Mouse (Mus musculus): ENCODE data around the gene Irak1. TPM values are rescaled to one million over a fixed set of nuclear protein-coding genes. Genes with fewer than 3 reads are reported as not detected.

Irak1 gene
- polyA plus RNA-seq, 1 experiment from 2014 or later: 21.6 TPM

DNA sequence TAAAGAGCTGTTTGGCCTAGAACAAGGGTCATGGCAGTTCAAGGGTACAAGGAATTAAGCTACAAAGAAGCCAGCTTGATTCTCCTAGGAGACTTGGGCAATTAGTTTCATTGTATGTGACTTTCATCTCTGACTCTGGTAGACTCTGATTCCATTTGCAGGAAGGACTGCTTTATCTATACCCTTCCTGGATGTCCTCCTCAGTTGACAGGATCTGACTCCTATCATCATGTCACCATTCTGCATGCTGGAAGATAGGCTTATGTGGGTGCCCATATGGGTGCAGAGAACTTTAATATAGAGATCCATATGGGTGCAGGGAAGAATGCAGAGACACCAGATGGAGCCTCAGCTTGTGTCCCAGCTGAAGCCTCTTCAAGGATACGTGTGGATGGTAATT is 54.6 kb downstream of the Irak1 start:
- 84% methylated on average over 1 of the region's 1 CpGs for WGBS

DNA sequence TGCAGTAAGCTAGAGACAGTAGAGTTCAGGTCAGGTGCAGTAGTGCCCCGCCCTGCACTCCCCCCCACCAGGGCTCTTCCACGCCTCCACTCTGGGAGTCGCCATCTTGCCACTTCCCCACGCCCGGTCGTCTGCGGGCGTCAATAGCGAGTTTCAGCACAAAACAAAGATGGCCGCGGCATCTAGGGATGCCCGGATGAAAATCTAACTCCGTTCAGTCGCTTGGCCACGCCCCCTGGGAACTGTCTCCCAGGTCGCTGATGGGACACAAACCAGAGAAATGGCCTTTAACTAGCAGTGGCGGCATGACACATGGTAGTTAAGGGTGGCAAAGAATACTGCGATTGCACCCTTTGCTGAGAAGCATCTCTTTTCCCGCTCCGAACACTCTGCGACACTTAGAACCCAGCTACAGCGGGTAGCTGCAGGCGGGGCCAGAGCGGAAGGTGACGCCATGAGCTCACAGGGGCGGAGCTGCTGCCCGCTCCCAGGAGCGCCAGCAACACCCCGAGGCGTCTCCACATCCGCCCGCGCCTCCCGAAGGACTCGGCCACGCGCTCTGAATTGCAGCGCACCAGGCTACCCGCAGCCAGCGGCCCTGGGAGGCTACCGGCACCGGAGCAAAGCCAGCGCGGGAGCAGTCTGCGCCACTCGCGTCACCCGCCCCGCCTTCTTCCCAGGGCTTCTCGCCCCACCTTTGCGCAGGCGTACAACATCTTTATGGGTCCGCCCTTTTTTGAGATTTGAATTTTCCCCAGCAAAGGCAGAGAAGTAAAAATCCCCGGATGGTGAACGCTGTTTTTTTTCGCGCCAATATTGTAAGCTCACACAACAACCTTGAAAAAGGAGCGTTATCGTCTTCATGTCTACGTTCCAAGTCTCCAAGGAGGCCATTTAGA is 56.3 kb downstream of the Irak1 start:
- no peak for TF ChIP-seq CTCF (IDR thresholded peaks at IDR 0.05; ENCODE audit: low read depth)
- peak; percentile 86 for ATAC-seq
- Histone ChIP-seq H3K4me2 (replicated peaks; ENCODE audit: low read depth) (peak overlapping the region; percentile 54), H3K4me1 (replicated peaks; ENCODE audit: control insufficient read depth, insufficient read depth, low read length) (no peaks in the 10 kb centered on the region), H3K9ac (ENCODE audit: low read depth, low read length) (peak overlapping the region; percentile 71), H3K4me3 (ENCODE audit: low read depth, low read length) (peak overlapping the region; percentile 70), H3K27me3 (replicated peaks; ENCODE audit: control insufficient read depth, insufficient read depth, low read length) (no peaks in the 10 kb centered on the region), H3K9me3 (ENCODE audit: control insufficient read depth) (no peaks in the 10 kb centered on the region), H3K27ac (ENCODE audit: low read depth, low read length) (peak overlapping the region; percentile 98), H3K36me3 (ENCODE audit: control insufficient read depth, insufficient read depth) (no peaks in the 10 kb centered on the region)
- 11% methylated on average over 60 of the region's 60 CpGs for WGBS

More for the DNA sequence above, 54.6 kb downstream of the Irak1 start:
- H3K36me3 ChIP-seq (ENCODE audit: control insufficient read depth, insufficient read depth): no peaks in the 10 kb centered on the region
- TF ChIP-seq CTCF (IDR thresholded peaks at IDR 0.05; ENCODE audit: low read depth): no peak
- H3K9me3 ChIP-seq (ENCODE audit: control insufficient read depth): no peaks in the 10 kb centered on the region
- no peak overlapping the region for H3K27ac ChIP-seq (ENCODE audit: low read depth, low read length)
- no peak overlapping the region for H3K4me3 ChIP-seq (ENCODE audit: low read depth, low read length)
- H3K9ac ChIP-seq (ENCODE audit: low read depth, low read length): no peak overlapping the region
- no peaks in the 10 kb centered on the region for H3K27me3 ChIP-seq (replicated peaks; ENCODE audit: control insufficient read depth, insufficient read depth, low read length)
- H3K4me1 ChIP-seq (replicated peaks; ENCODE audit: control insufficient read depth, insufficient read depth, low read length): no peaks in the 10 kb centered on the region
- ATAC-seq: no peak
- no peak overlapping the region for H3K4me2 ChIP-seq (replicated peaks; ENCODE audit: low read depth)

DNA sequence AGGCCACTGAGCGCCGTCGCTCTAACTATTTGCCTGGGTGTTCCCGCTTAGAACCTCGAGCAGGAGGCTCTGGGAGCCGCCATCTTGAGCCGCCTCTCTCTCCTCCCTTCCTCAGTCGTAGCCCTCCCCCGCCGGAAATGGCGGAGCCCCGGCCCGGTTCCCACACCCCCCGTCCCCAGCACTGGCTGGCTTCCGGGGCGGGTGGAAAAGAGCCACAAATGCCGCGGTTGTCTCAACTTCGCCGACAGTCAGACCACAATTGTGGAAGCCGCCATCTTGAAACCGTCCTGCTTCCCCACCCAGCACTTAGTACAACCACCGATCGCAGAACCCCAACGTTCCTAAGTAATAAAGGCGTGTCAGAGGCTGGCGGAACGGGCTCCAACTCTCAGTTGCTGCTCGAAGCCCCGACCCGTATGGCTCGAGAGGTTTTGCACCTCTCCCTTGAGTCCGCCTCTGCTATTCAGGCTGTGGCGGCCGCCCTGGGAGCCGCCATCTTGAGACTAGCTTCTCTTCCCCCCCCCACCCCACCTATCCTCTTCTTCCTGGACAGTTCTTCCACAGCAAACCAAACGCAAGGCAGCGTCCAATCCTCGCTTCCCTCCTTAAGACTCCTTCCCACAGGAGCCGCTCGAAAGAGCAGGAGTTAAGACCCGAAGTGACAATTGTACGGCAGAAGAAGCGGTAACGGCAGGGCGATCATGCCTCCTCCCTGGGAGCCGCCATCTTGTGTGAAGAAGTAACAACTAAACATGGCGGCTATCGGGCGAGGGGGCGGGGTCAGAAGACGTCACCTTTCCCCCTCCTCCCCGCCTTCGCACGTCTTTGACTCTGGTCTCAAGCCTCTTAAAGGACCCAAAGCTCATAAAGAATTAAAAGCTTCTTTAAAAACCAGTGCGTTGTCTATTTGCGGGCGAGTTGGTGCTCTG is 57.2 kb downstream of the Irak1 start, which contains the start of gene Hcfc1:
Gene Hcfc1 (minus strand): TSS at position 110 of the 929 bp plus-strand sequence.
- peak; percentile 73 for ATAC-seq
- no peak for TF ChIP-seq CTCF (IDR thresholded peaks at IDR 0.05; ENCODE audit: low read depth)
- no peaks in the 10 kb centered on the region for H3K36me3 ChIP-seq (ENCODE audit: control insufficient read depth, insufficient read depth)
- H3K9me3 ChIP-seq (ENCODE audit: control insufficient read depth): no peaks in the 10 kb centered on the region
- no peaks in the 10 kb centered on the region for H3K27me3 ChIP-seq (replicated peaks; ENCODE audit: control insufficient read depth, insufficient read depth, low read length)
- H3K27ac ChIP-seq (ENCODE audit: low read depth, low read length): peak within 1 kb of the TSS; percentile 98
- H3K4me1 ChIP-seq (replicated peaks; ENCODE audit: control insufficient read depth, insufficient read depth, low read length): no peaks in the 10 kb centered on the region
- 19% methylated on average over 58 of the region's 58 CpGs for WGBS
- peak within 1 kb of the TSS; percentile 61 for H3K4me2 ChIP-seq (replicated peaks; ENCODE audit: low read depth)
- H3K4me3 ChIP-seq (ENCODE audit: low read depth, low read length): peak within 1 kb of the TSS; percentile 70
- peak within 1 kb of the TSS; percentile 71 for H3K9ac ChIP-seq (ENCODE audit: low read depth, low read length)

DNA sequence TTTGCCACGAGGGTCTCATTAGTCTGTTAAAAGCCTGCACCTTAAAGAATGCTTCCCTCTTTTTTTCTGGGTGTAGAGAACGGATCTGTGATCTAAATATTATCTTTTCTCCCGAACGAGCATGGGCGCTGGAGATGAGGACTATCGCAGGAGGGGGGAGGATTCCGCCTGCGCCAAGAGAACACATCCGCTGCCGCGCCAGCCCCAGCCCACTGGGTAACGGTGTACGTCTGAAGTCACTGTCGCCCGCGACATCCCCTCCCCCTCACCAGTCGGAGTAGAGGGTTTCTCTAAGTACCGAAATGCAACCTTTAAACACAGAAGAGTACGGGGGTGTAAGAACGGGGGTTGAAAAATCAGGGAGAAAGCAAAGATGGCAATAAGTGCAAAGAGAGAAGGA is 58.4 kb downstream of the Irak1 start:
- no peak for ATAC-seq
- Histone ChIP-seq H3K4me1 (replicated peaks; ENCODE audit: control insufficient read depth, insufficient read depth, low read length) (no peaks in the 10 kb centered on the region), H3K27ac (ENCODE audit: low read depth, low read length) (no peak overlapping the region), H3K9me3 (ENCODE audit: control insufficient read depth) (no peaks in the 10 kb centered on the region), H3K9ac (ENCODE audit: low read depth, low read length) (peak overlapping the region; percentile 71), H3K4me2 (replicated peaks; ENCODE audit: low read depth) (peak overlapping the region; percentile 61), H3K27me3 (replicated peaks; ENCODE audit: control insufficient read depth, insufficient read depth, low read length) (no peaks in the 10 kb centered on the region), H3K36me3 (ENCODE audit: control insufficient read depth, insufficient read depth) (no peaks in the 10 kb centered on the region; the same call in 1 of the 2 replicates), H3K4me3 (ENCODE audit: low read depth, low read length) (peak overlapping the region; percentile 70)
- no peak for TF ChIP-seq CTCF (IDR thresholded peaks at IDR 0.05; ENCODE audit: low read depth)
- WGBS: 20% methylated on average over 20 of the region's 20 CpGs

DNA sequence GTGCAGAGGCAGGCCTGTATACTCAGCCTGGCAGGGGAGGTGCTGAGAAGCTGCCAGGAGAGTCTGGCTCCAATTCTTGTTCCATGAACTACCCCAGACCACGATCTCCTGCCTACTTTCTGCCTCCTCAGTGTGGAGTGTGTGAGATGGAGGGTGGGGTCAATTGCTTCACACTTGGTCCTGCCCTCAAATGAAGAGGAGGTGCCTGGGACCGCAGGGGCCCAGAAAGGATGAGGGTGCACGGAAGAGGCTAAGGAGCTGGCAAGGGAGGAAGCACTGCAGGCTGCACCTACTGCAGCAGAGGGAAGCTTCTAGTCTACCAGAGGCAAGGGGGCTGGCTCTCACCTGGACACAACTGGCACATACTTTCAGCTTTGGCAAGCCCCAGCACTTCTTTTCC is 59.4 kb downstream of the Irak1 start:
- Histone ChIP-seq H3K27me3 (replicated peaks; ENCODE audit: control insufficient read depth, insufficient read depth, low read length) (no peaks in the 10 kb centered on the region), H3K27ac (ENCODE audit: low read depth, low read length) (no peak overlapping the region; the same call in 1 of the 2 replicates), H3K9me3 (ENCODE audit: control insufficient read depth) (no peaks in the 10 kb centered on the region), H3K4me1 (replicated peaks; ENCODE audit: control insufficient read depth, insufficient read depth, low read length) (no peaks in the 10 kb centered on the region), H3K4me3 (ENCODE audit: low read depth, low read length) (peak overlapping the region; percentile 70), H3K36me3 (ENCODE audit: control insufficient read depth, insufficient read depth) (peaks cover 3% of the 10 kb centered on the region; the same call in 1 of the 2 replicates), H3K9ac (ENCODE audit: low read depth, low read length) (no peak overlapping the region), H3K4me2 (replicated peaks; ENCODE audit: low read depth) (peak overlapping the region; percentile 61)
- 17% methylated on average over 2 of the region's 3 CpGs for WGBS
- TF ChIP-seq CTCF (IDR thresholded peaks at IDR 0.05; ENCODE audit: low read depth): no peak
- ATAC-seq: no peak

MicroRNAs encoded within 50 kb of the gene (microRNA counts, 519-probe panel; counts per million panel counts)
- microRNA mmu-miR-718: not detected

Small RNAs within 50 kb of the gene (microRNA-seq; reads per million reads assigned to microRNA genes)
- 1.4 reads per million for gene Mir5132
- gene Mir718: not detected

Other genes starting within 250 kb of the Irak1 start
- 0.90 and 1.3 TPM in 2 replicates for gene Srpk3, start 249.5 kb downstream of the Irak1 start, polyA plus RNA-seq (2015; fragmentation: Nextera tagmentation; extraction: Ambion mirVana)
- 142 and 145 TPM in 2 replicates for gene Idh3g, start 237.0 kb downstream of the Irak1 start, polyA plus RNA-seq (2015; fragmentation: Nextera tagmentation; extraction: Ambion mirVana)
- 299 and 323 TPM in 2 replicates for gene Ssr4, start 236.9 kb downstream of the Irak1 start, polyA plus RNA-seq (2015; fragmentation: Nextera tagmentation; extraction: Ambion mirVana)
- gene Pdzd4, start 198.9 kb downstream of the Irak1 start, polyA plus RNA-seq (2015; fragmentation: Nextera tagmentation; extraction: Ambion mirVana): 0.12 and 0.22 TPM in 2 replicates
- gene Avpr2, start 131.8 kb downstream of the Irak1 start, polyA plus RNA-seq (2015; fragmentation: Nextera tagmentation; extraction: Ambion mirVana): 0.12 TPM in 1 of 2 replicates, not detected in the other
- gene L1cam, start 127.8 kb downstream of the Irak1 start, polyA plus RNA-seq (2015; fragmentation: Nextera tagmentation; extraction: Ambion mirVana): 3.1 and 3.2 TPM in 2 replicates
- 2.5 and 2.7 TPM in 2 replicates for gene Arhgap4, start 102.0 kb downstream of the Irak1 start, polyA plus RNA-seq (2015; fragmentation: Nextera tagmentation; extraction: Ambion mirVana)
- 76.6 and 76.7 TPM in 2 replicates for gene Naa10, start 102.0 kb downstream of the Irak1 start, polyA plus RNA-seq (2015; fragmentation: Nextera tagmentation; extraction: Ambion mirVana)
- 788 and 922 TPM in 2 replicates for gene Renbp, start 93.1 kb downstream of the Irak1 start, polyA plus RNA-seq (2015; fragmentation: Nextera tagmentation; extraction: Ambion mirVana)
- 19.0 and 22.6 TPM in 2 replicates for gene Hcfc1, start 57.6 kb downstream of the Irak1 start, polyA plus RNA-seq (2015; fragmentation: Nextera tagmentation; extraction: Ambion mirVana)
- gene Opn1mw, start 103.5 kb upstream of the Irak1 start, polyA plus RNA-seq (2015; fragmentation: Nextera tagmentation; extraction: Ambion mirVana): not detected in 2 replicates
- gene Mecp2, start 111.4 kb upstream of the Irak1 start, polyA plus RNA-seq (2015; fragmentation: Nextera tagmentation; extraction: Ambion mirVana): 7.9 and 8.5 TPM in 2 replicates
- gene Tex28, start 143.9 kb upstream of the Irak1 start, polyA plus RNA-seq (2015; fragmentation: Nextera tagmentation; extraction: Ambion mirVana): not detected in 2 replicates
- gene Tktl1, start 153.3 kb upstream of the Irak1 start, polyA plus RNA-seq (2015; fragmentation: Nextera tagmentation; extraction: Ambion mirVana): not detected in 2 replicates
- gene Flna, start 225.9 kb upstream of the Irak1 start, polyA plus RNA-seq (2015; fragmentation: Nextera tagmentation; extraction: Ambion mirVana): 155 and 170 TPM in 2 replicates
- gene Emd, start 230.8 kb upstream of the Irak1 start, polyA plus RNA-seq (2015; fragmentation: Nextera tagmentation; extraction: Ambion mirVana): 13.8 and 14.6 TPM in 2 replicates
- 485 and 521 TPM in 2 replicates for gene Rpl10, start 246.9 kb upstream of the Irak1 start, polyA plus RNA-seq (2015; fragmentation: Nextera tagmentation; extraction: Ambion mirVana)